7 mouse cellular contexts compared by ENCODE assay signal in the genomic region with DNA sequence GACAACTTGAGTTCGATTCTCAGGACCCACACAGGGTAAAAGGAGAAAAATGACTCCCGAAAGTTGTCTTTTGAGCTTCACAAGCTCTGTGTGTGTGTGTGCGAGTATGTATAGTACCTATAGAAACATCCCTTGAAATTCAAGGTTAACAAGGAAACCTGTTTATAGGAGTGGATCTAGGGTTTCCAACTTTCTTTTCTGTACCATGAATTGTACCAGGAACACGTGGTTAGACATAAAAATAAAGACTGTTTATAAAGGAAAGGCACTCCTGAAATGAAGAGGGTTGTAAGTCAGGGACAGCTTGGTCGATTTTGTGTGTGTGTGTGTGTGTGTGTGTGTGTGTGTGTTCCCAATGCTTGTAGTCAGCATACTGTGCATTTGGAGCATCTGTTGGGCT. TPM values are rescaled to one million over a fixed set of nuclear protein-coding genes. Genes with fewer than 3 reads are reported as not detected.
DNase-seq lines count a peak whose midpoint lies in the region; ATAC-seq and TF ChIP-seq lines count a peak whose summit lies in the region.

No protein-coding gene starts in this region.

- peak overlapping the region; percentile 90 for H3K4me3 ChIP-seq in lung, embryonic 15.5 days
- peak overlapping the region; percentile 82 for H3K4me3 ChIP-seq in forebrain, embryonic 10.5 days
- H3K4me3 ChIP-seq in limb, embryonic 12.5 days (replicated peaks), result peak overlapping the region; percentile 90
- H3K4me3 ChIP-seq in small intestine, adult 2 months (ENCODE audit: low read depth, low read length), result peak overlapping the region; percentile 82

- ATAC-seq in lung, embryonic 15.5 days (ENCODE audit: borderline replicate concordance, extremely low read depth, low FRiP score, low TSS enrichment), result no peak; the same call in 1 of the 2 replicates
- ATAC-seq in limb, embryonic 12.5 days (ENCODE audit: insufficient number of reproducible peaks, insufficient read depth, low FRiP score, low TSS enrichment, low read depth), result peak; percentile 3
- ATAC-seq in erythroid progenitor cell, adult 5-6 weeks (replicated peaks; ENCODE audit: low FRiP score, poor library complexity, severe bottlenecking), result no peak

- H3K36me3 ChIP-seq in lung, embryonic 15.5 days, result peaks cover 6% of the 10 kb centered on the region; the same call in 1 of the 2 replicates
- peaks cover 29% of the 10 kb centered on the region for H3K36me3 ChIP-seq in forebrain, embryonic 10.5 days (replicated peaks)
- H3K36me3 ChIP-seq in limb, embryonic 12.5 days, result peaks cover 24% of the 10 kb centered on the region
- H3K36me3 ChIP-seq in small intestine, adult 2 months (ENCODE audit: control insufficient read depth, insufficient read depth, low read length), result no peaks in the 10 kb centered on the region

- peaks cover 20% of the 10 kb centered on the region for H3K4me1 ChIP-seq in lung, embryonic 15.5 days
- H3K4me1 ChIP-seq in forebrain, embryonic 10.5 days, result peaks cover 31% of the 10 kb centered on the region
- H3K4me1 ChIP-seq in limb, embryonic 12.5 days (replicated peaks), result peaks cover 21% of the 10 kb centered on the region
- peaks cover 6% of the 10 kb centered on the region; the same call in 1 of the 2 replicates for H3K4me1 ChIP-seq in small intestine, adult 2 months (ENCODE audit: control insufficient read depth, insufficient read depth, insufficient read length, low read length)

- H3K9me3 ChIP-seq in lung, embryonic 15.5 days, result no peaks in the 10 kb centered on the region
- no peaks in the 10 kb centered on the region for H3K9me3 ChIP-seq in forebrain, embryonic 10.5 days
- no peaks in the 10 kb centered on the region for H3K9me3 ChIP-seq in limb, embryonic 12.5 days

- no peak for TF ChIP-seq POLR2A in small intestine, adult 2 months (IDR thresholded peaks at IDR 0.05; ENCODE audit: low read depth, low read length)

- H3K9ac ChIP-seq in lung, embryonic 15.5 days, result peak overlapping the region; percentile 85
- H3K9ac ChIP-seq in limb, embryonic 12.5 days (replicated peaks), result peak overlapping the region; percentile 48

- DNase-seq in lung, postnatal 36 days, result no peak
- DNase-seq in forebrain, embryonic 10.5 days (ENCODE audit: extremely low spot score, low spot score), result no peak
- no peak for DNase-seq in adrenal gland, postnatal 36 days

- TF ChIP-seq CTCF in small intestine, adult 2 months (IDR thresholded peaks at IDR 0.05; ENCODE audit: extremely low read depth, insufficient read length, insufficient replicate concordance, low read depth, low read length), result no peak

- no peak overlapping the region for H3K27ac ChIP-seq in lung, embryonic 15.5 days
- H3K27ac ChIP-seq in forebrain, embryonic 10.5 days, result peak overlapping the region; percentile 90
- peak overlapping the region; percentile 77; the same call in 1 of the 2 replicates for H3K27ac ChIP-seq in limb, embryonic 12.5 days
- no peak overlapping the region for H3K27ac ChIP-seq in small intestine, adult 2 months (ENCODE audit: insufficient read depth, low read depth, low read length)

- WGBS in lung, embryonic 15.5 days, result 11% methylated on average over 5 of the region's 5 CpGs
- 11% methylated on average over 5 of the region's 5 CpGs for WGBS in forebrain, embryonic 10.5 days
- WGBS in limb, embryonic 12.5 days, result 14% methylated on average over 5 of the region's 5 CpGs
- 9% methylated on average over 5 of the region's 5 CpGs for WGBS in small intestine, adult 2 months

- H3K27me3 ChIP-seq in lung, embryonic 15.5 days, result peaks cover 17% of the 10 kb centered on the region
- H3K27me3 ChIP-seq in forebrain, embryonic 10.5 days (ENCODE audit: poor library complexity, severe bottlenecking), result peaks cover 45% of the 10 kb centered on the region
- peaks cover 34% of the 10 kb centered on the region for H3K27me3 ChIP-seq in limb, embryonic 12.5 days
- peaks cover 3% of the 10 kb centered on the region; the same call in 1 of the 2 replicates for H3K27me3 ChIP-seq in small intestine, adult 2 months (ENCODE audit: control insufficient read depth, insufficient read depth, low read length)

- peak overlapping the region; percentile 87 for H3K4me2 ChIP-seq in lung, embryonic 15.5 days
- H3K4me2 ChIP-seq in limb, embryonic 12.5 days, result peak overlapping the region; percentile 90

RNA-seq across cellular contexts. Expression of a gene that starts 0.5 kb away (rescaled TPM):
- 60.2 and 60.8 TPM in 2 replicates for polyA plus RNA-seq in lung, embryonic 15.5 days (2015; fragmentation: Nextera tagmentation; extraction: Ambion mirVana)
- polyA plus RNA-seq in forebrain, embryonic 10.5 days (2016; fragmentation: Nextera tagmentation; extraction: Ambion mirVana), result 69.1 and 69.5 TPM in 2 replicates
- polyA plus RNA-seq in limb, embryonic 12.5 days (2016; fragmentation: Nextera tagmentation; extraction: Ambion mirVana), result 68.3 and 71.7 TPM in 2 replicates
- polyA plus RNA-seq in small intestine, adult 2 months (2012; rRNA removed), result 22.6 and 23.4 TPM in 2 replicates
- 2.9 and 6.7 TPM in 2 replicates for total RNA-seq in erythroid progenitor cell, adult 5-6 weeks (2015; ENCODE audit: low replicate concordance)
- 6.4 TPM in 2 replicates for total RNA-seq in erythroid progenitor cell, adult 5-6 weeks (2017; ENCODE audit: low replicate concordance)
- total RNA-seq in adrenal gland, postnatal 36 days (2021), result 10 to 100 TPM; 29.5 to 30.6 TPM

RNA-seq across cellular contexts. Expression of a gene that starts 7.3 kb away (rescaled TPM):
- polyA plus RNA-seq in lung, embryonic 15.5 days (2015; fragmentation: Nextera tagmentation; extraction: Ambion mirVana), result 2.1 and 2.3 TPM in 2 replicates
- 4.6 and 6.1 TPM in 2 replicates for polyA plus RNA-seq in forebrain, embryonic 10.5 days (2016; fragmentation: Nextera tagmentation; extraction: Ambion mirVana)
- polyA plus RNA-seq in limb, embryonic 12.5 days (2016; fragmentation: Nextera tagmentation; extraction: Ambion mirVana), result 6.0 and 8.6 TPM in 2 replicates
- 0.53 and 0.63 TPM in 2 replicates for polyA plus RNA-seq in small intestine, adult 2 months (2012; rRNA removed)
- total RNA-seq in erythroid progenitor cell, adult 5-6 weeks (2015; ENCODE audit: low replicate concordance), result not detected in 2 replicates
- total RNA-seq in erythroid progenitor cell, adult 5-6 weeks (2017; ENCODE audit: low replicate concordance), result not detected in 2 replicates
- 1 to 10 TPM; 4.9 to 8.3 TPM for total RNA-seq in adrenal gland, postnatal 36 days (2021)

RNA-seq across cellular contexts. Expression of a gene that starts 19.1 kb away (rescaled TPM):
- 6.8 and 8.5 TPM in 2 replicates for polyA plus RNA-seq in lung, embryonic 15.5 days (2015; fragmentation: Nextera tagmentation; extraction: Ambion mirVana)
- polyA plus RNA-seq in forebrain, embryonic 10.5 days (2016; fragmentation: Nextera tagmentation; extraction: Ambion mirVana), result 0.76 and 0.79 TPM in 2 replicates
- polyA plus RNA-seq in limb, embryonic 12.5 days (2016; fragmentation: Nextera tagmentation; extraction: Ambion mirVana), result 0.08 TPM in 2 replicates
- 3.0 and 7.9 TPM in 2 replicates for polyA plus RNA-seq in small intestine, adult 2 months (2012; rRNA removed)
- not detected in 2 replicates for total RNA-seq in erythroid progenitor cell, adult 5-6 weeks (2015; ENCODE audit: low replicate concordance)
- total RNA-seq in erythroid progenitor cell, adult 5-6 weeks (2017; ENCODE audit: low replicate concordance), result not detected in 2 replicates
- total RNA-seq in adrenal gland, postnatal 36 days (2021), result under 1 TPM; 0.16 to 0.40 TPM

RNA-seq across cellular contexts. Expression of a gene that starts 24.5 kb away (rescaled TPM):
- 151 and 157 TPM in 2 replicates for polyA plus RNA-seq in lung, embryonic 15.5 days (2015; fragmentation: Nextera tagmentation; extraction: Ambion mirVana)
- polyA plus RNA-seq in forebrain, embryonic 10.5 days (2016; fragmentation: Nextera tagmentation; extraction: Ambion mirVana), result 2.5 and 2.9 TPM in 2 replicates
- 0.33 and 1.4 TPM in 2 replicates for polyA plus RNA-seq in limb, embryonic 12.5 days (2016; fragmentation: Nextera tagmentation; extraction: Ambion mirVana)
- 28.2 and 49.6 TPM in 2 replicates for polyA plus RNA-seq in small intestine, adult 2 months (2012; rRNA removed)
- not detected in 2 replicates for total RNA-seq in erythroid progenitor cell, adult 5-6 weeks (2015; ENCODE audit: low replicate concordance)
- not detected in 2 replicates for total RNA-seq in erythroid progenitor cell, adult 5-6 weeks (2017; ENCODE audit: low replicate concordance)
- total RNA-seq in adrenal gland, postnatal 36 days (2021), result 1 to 10 TPM in 1 of 2 experiments, under 1 TPM in 1; 0.40 to 1.8 TPM

Comparison
In these comparisons a context has a peak if more than half of its experiments do, and no peak if none do; other contexts are left out.
1. H3K27ac ChIP-seq: peak in forebrain, embryonic 10.5 days (single experiment) and limb, embryonic 12.5 days (single experiment); none in lung, embryonic 15.5 days (single experiment) and small intestine, adult 2 months (single experiment).
2. Peak in every context shown above with its lines, with median percentiles within 50 percentile points of each other: H3K4me3 ChIP-seq.